Mouse (Mus musculus): ENCODE measurements around the gene Ttc16. TPM values are rescaled to one million over a fixed set of nuclear protein-coding genes. Genes with fewer than 3 reads are reported as not detected.

The Ttc16 gene
- polyA plus RNA-seq (2012; fragmentation: generic; extraction: Trizol), result 0.16 TPM

DNA sequence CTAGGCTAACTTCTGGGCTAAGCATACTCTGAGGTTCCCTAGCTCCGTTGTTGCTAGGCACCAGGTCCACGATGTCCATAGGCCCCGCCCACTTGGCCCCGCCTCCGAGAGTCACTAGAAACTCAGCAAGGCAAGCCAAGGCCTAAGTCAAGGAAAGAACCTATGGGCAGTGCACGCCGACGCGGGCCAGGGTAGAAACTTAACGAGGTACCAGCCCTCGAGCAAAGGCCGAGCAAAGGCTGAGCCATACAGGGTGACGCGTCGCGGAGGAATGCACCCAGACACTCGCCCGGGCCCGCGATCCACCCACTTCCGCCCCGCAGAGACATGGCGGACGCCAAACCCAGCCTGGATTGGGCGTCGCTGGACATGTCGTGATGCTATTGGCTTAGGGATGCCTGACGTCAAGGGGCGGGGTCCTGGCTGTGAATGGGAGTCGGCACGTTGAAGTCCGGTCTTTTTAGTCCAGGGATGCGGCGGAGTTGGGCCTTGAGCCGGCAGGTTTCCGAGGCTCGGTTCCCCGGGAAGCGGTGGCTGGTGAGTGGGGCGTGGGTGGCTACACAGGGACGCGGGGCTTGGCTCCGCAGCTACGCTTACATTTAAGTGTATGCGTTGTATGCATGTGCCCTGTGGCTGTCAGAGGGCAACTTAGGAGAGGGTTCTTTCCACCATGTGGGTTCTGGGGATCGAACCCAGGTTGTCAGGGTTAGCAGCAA is at the start of gene Ttc16, which contains the start of gene Ptrh1:
Gene Ttc16, minus strand, starts transcription at position 275 of the 716 bp plus-strand sequence.
Gene Ptrh1, plus strand, starts transcription at position 428 of the 716 bp plus-strand sequence.
- Histone ChIP-seq H3K36me3 (ENCODE audit: control insufficient read depth, insufficient read depth) (peaks cover 13% of the 10 kb centered on the region), H3ac (ENCODE audit: control insufficient read depth, insufficient read length) (peak within 1 kb of the TSS; percentile 21), H3K4me2 (ENCODE audit: low read depth) (peak within 1 kb of the TSS; percentile 85), H3K4me3 (peak within 1 kb of the TSS; percentile 71), H3K27me3 (ENCODE audit: control insufficient read depth, insufficient read depth, insufficient read length) (no peaks in the 10 kb centered on the region), H3K79me2 (ENCODE audit: control insufficient read depth, insufficient read depth) (peaks cover 6% of the 10 kb centered on the region)
- TF ChIP-seq CEBPB (IDR thresholded peaks at IDR 0.05; ENCODE audit: insufficient read depth, poor library complexity, severe bottlenecking) (no peak), MAX (IDR thresholded peaks at IDR 0.05; ENCODE audit: low read depth) (no peak), POLR2A (IDR thresholded peaks at IDR 0.05; ENCODE audit: insufficient read length, low read depth) (peak; percentile 92), E2F4 (IDR thresholded peaks at IDR 0.05; ENCODE audit: insufficient read depth) (no peak), POLR2AphosphoS2 (IDR thresholded peaks at IDR 0.05; ENCODE audit: insufficient read length, low read depth) (peak; percentile 83), MYOG (IDR thresholded peaks at IDR 0.05; ENCODE audit: control insufficient read depth in 1 of 3, insufficient read depth in 1 of 3, insufficient read length in 2 of 3, low read depth in 2 of 3) (no peak), SRF (IDR thresholded peaks at IDR 0.05; ENCODE audit: control insufficient read depth, insufficient read length, low read depth) (peak; percentile 80), USF1 (IDR thresholded peaks at IDR 0.05; ENCODE audit: low read depth) (no peak), REST (IDR thresholded peaks at IDR 0.05; ENCODE audit: insufficient read depth, insufficient read length) (no peak)

- Histone ChIP-seq H3K4me2 (ENCODE audit: low read depth) (no peak overlapping the region), H3ac (ENCODE audit: control insufficient read depth, insufficient read length) (no peak overlapping the region), H3K27me3 (ENCODE audit: control insufficient read depth, insufficient read depth, insufficient read length) (no peaks in the 10 kb centered on the region), H3K4me3 (no peak overlapping the region), H3K36me3 (ENCODE audit: control insufficient read depth, insufficient read depth) (peaks cover 1% of the 10 kb centered on the region), H3K79me2 (ENCODE audit: control insufficient read depth, insufficient read depth) (no peaks in the 10 kb centered on the region)
- TF ChIP-seq USF1 (IDR thresholded peaks at IDR 0.05; ENCODE audit: low read depth) (no peak), CEBPB (IDR thresholded peaks at IDR 0.05; ENCODE audit: insufficient read depth, poor library complexity, severe bottlenecking) (no peak), MYOG (IDR thresholded peaks at IDR 0.05; ENCODE audit: control insufficient read depth in 1 of 3, insufficient read depth in 1 of 3, insufficient read length in 2 of 3, low read depth in 2 of 3) (no peak), MAX (IDR thresholded peaks at IDR 0.05; ENCODE audit: low read depth) (no peak), POLR2A (IDR thresholded peaks at IDR 0.05; ENCODE audit: insufficient read length, low read depth) (no peak), SRF (IDR thresholded peaks at IDR 0.05; ENCODE audit: control insufficient read depth, insufficient read length, low read depth) (no peak), TCF3 (IDR thresholded peaks at IDR 0.05; ENCODE audit: insufficient read length, low read depth) (no peak), E2F4 (IDR thresholded peaks at IDR 0.05; ENCODE audit: insufficient read depth) (no peak), REST (IDR thresholded peaks at IDR 0.05; ENCODE audit: insufficient read depth, insufficient read length) (no peak), TCF12 (IDR thresholded peaks at IDR 0.05; ENCODE audit: insufficient read depth, poor library complexity, severe bottlenecking) (no peak), POLR2AphosphoS2 (IDR thresholded peaks at IDR 0.05; ENCODE audit: insufficient read length, low read depth) (no peak), MYOD1 (IDR thresholded peaks at IDR 0.05; ENCODE audit: control insufficient read depth in 1 of 3, insufficient read length in 2 of 3, low read depth in 2 of 3) (no peak)
Measured at GRCm38 (mm10) chr2:32824778-32825177, 49.3 kb upstream of the Ttc16 start.

- Histone ChIP-seq H3ac (ENCODE audit: control insufficient read depth, insufficient read length) (no peak overlapping the region), H3K4me3 (no peak overlapping the region), H3K4me2 (ENCODE audit: low read depth) (no peak overlapping the region), H3K79me2 (ENCODE audit: control insufficient read depth, insufficient read depth) (no peaks in the 10 kb centered on the region), H3K36me3 (ENCODE audit: control insufficient read depth, insufficient read depth) (peaks cover 3% of the 10 kb centered on the region), H3K27me3 (ENCODE audit: control insufficient read depth, insufficient read depth, insufficient read length) (no peaks in the 10 kb centered on the region)
- TF ChIP-seq MYOG (IDR thresholded peaks at IDR 0.05; ENCODE audit: control insufficient read depth in 1 of 3, insufficient read depth in 1 of 3, insufficient read length in 2 of 3, low read depth in 2 of 3) (peak in 1 of 3 experiments; percentile 30), POLR2A (IDR thresholded peaks at IDR 0.05; ENCODE audit: insufficient read length, low read depth) (no peak), MYOD1 (IDR thresholded peaks at IDR 0.05; ENCODE audit: control insufficient read depth in 1 of 3, insufficient read length in 2 of 3, low read depth in 2 of 3) (peak in 2 of 3 experiments; percentile 7 to 10)
Measured at GRCm38 (mm10) chr2:32824181-32824580, 48.7 kb upstream of the Ttc16 start.

GRCm38 (mm10) chr2:32823579-32824154 is 48.2 kb upstream of the Ttc16 start:
- TF ChIP-seq REST (IDR thresholded peaks at IDR 0.05; ENCODE audit: insufficient read depth, insufficient read length), result no peak
- no peak for TF ChIP-seq POLR2A (IDR thresholded peaks at IDR 0.05; ENCODE audit: insufficient read length, low read depth)
- TF ChIP-seq CEBPB (IDR thresholded peaks at IDR 0.05; ENCODE audit: insufficient read depth, poor library complexity, severe bottlenecking), result no peak
- TF ChIP-seq MAX (IDR thresholded peaks at IDR 0.05; ENCODE audit: low read depth), result no peak
- no peak for TF ChIP-seq MYOD1 (IDR thresholded peaks at IDR 0.05; ENCODE audit: control insufficient read depth in 1 of 3, insufficient read length in 2 of 3, low read depth in 2 of 3)
- no peak for TF ChIP-seq TCF3 (IDR thresholded peaks at IDR 0.05; ENCODE audit: insufficient read length, low read depth)
- TF ChIP-seq POLR2AphosphoS2 (IDR thresholded peaks at IDR 0.05; ENCODE audit: insufficient read length, low read depth), result no peak
- no peak overlapping the region for H3K4me3 ChIP-seq
- H3K36me3 ChIP-seq (ENCODE audit: control insufficient read depth, insufficient read depth), result peaks cover 3% of the 10 kb centered on the region
- no peak overlapping the region for H3ac ChIP-seq (ENCODE audit: control insufficient read depth, insufficient read length)
- H3K79me2 ChIP-seq (ENCODE audit: control insufficient read depth, insufficient read depth), result no peaks in the 10 kb centered on the region
- H3K4me2 ChIP-seq (ENCODE audit: low read depth), result no peak overlapping the region
- H3K27me3 ChIP-seq (ENCODE audit: control insufficient read depth, insufficient read depth, insufficient read length), result no peaks in the 10 kb centered on the region

DNA sequence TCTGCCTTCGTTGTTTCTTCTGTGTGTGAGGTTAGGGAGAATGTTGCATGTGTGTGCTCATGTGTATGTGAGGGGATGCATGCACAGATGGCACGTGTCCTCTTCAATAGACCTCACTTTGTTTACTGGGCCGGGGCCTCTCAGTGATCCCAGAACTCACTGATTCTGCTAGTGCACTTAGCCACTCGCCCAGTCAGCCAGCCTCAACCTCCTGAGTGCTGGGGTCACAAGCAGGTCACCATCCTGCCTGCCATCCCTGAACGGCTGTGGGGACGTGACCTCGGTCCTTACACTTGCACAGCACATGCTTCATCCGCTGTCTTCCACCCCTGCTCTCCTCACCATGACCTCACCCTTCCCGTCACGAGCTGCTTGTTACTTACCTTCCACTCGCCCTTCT is 47.7 kb upstream of the Ttc16 start:
- TF ChIP-seq TCF3 (IDR thresholded peaks at IDR 0.05; ENCODE audit: insufficient read length, low read depth) (no peak), MAX (IDR thresholded peaks at IDR 0.05; ENCODE audit: low read depth) (no peak), POLR2A (IDR thresholded peaks at IDR 0.05; ENCODE audit: insufficient read length, low read depth) (no peak), E2F4 (IDR thresholded peaks at IDR 0.05; ENCODE audit: insufficient read depth) (no peak), MYOD1 (IDR thresholded peaks at IDR 0.05; ENCODE audit: control insufficient read depth in 1 of 3, insufficient read length in 2 of 3, low read depth in 2 of 3) (no peak), SRF (IDR thresholded peaks at IDR 0.05; ENCODE audit: control insufficient read depth, insufficient read length, low read depth) (no peak), POLR2AphosphoS2 (IDR thresholded peaks at IDR 0.05; ENCODE audit: insufficient read length, low read depth) (no peak), MYOG (IDR thresholded peaks at IDR 0.05; ENCODE audit: control insufficient read depth in 1 of 3, insufficient read depth in 1 of 3, insufficient read length in 2 of 3, low read depth in 2 of 3) (no peak), REST (IDR thresholded peaks at IDR 0.05; ENCODE audit: insufficient read depth, insufficient read length) (no peak), USF1 (IDR thresholded peaks at IDR 0.05; ENCODE audit: low read depth) (no peak)
- H3K4me3 ChIP-seq, result no peak overlapping the region
- H3K36me3 ChIP-seq (ENCODE audit: control insufficient read depth, insufficient read depth), result peaks cover 4% of the 10 kb centered on the region
- no peaks in the 10 kb centered on the region for H3K79me2 ChIP-seq (ENCODE audit: control insufficient read depth, insufficient read depth)
- no peaks in the 10 kb centered on the region for H3K27me3 ChIP-seq (ENCODE audit: control insufficient read depth, insufficient read depth, insufficient read length)
- no peak overlapping the region for H3ac ChIP-seq (ENCODE audit: control insufficient read depth, insufficient read length)
- no peak overlapping the region for H3K4me2 ChIP-seq (ENCODE audit: low read depth)
